Mouse (Mus musculus): ENCODE data around the gene Nup188. TPM values are rescaled to one million over a fixed set of nuclear protein-coding genes. Genes with fewer than 3 reads are reported as not detected.

Nup188 gene
- polyA plus RNA-seq, 1 experiment from 2014 or later = 23.6 TPM

GRCm38 (mm10) chr2:30335324-30335723, 49.1 kb downstream of the Nup188 start:
- no peaks in the 10 kb centered on the region for H3K9me3 ChIP-seq (ENCODE audit: control insufficient read depth, low read length)
- 96% methylated on average over 2 of the region's 2 CpGs for WGBS
- no peak overlapping the region for H3K27ac ChIP-seq (ENCODE audit: low read length)
- H3K27me3 ChIP-seq (replicated peaks; ENCODE audit: control insufficient read depth, insufficient read depth, low read length) = no peaks in the 10 kb centered on the region
- no peak overlapping the region for H3K4me3 ChIP-seq (ENCODE audit: low read length)
- ATAC-seq = no peak
- no peak overlapping the region for H3K4me2 ChIP-seq (ENCODE audit: low read depth, low read length)
- H3K36me3 ChIP-seq (ENCODE audit: control insufficient read depth, insufficient read depth, low read length) = peaks cover 44% of the 10 kb centered on the region
- H3K4me1 ChIP-seq (ENCODE audit: control insufficient read depth, insufficient read depth, low read length) = no peaks in the 10 kb centered on the region
- H3K9ac ChIP-seq (ENCODE audit: low read depth, low read length) = no peak overlapping the region

GRCm38 (mm10) chr2:30336174-30336915, 50.1 kb downstream of the Nup188 start:
- 84% methylated on average over 16 of the region's 16 CpGs for WGBS
- Histone ChIP-seq H3K4me3 (ENCODE audit: low read length) (no peak overlapping the region), H3K36me3 (ENCODE audit: control insufficient read depth, insufficient read depth, low read length) (peaks cover 42% of the 10 kb centered on the region), H3K9ac (ENCODE audit: low read depth, low read length) (no peak overlapping the region), H3K9me3 (ENCODE audit: control insufficient read depth, low read length) (no peaks in the 10 kb centered on the region), H3K4me2 (ENCODE audit: low read depth, low read length) (no peak overlapping the region), H3K27ac (ENCODE audit: low read length) (no peak overlapping the region), H3K4me1 (ENCODE audit: control insufficient read depth, insufficient read depth, low read length) (no peaks in the 10 kb centered on the region), H3K27me3 (replicated peaks; ENCODE audit: control insufficient read depth, insufficient read depth, low read length) (no peaks in the 10 kb centered on the region)
- no peak for ATAC-seq

- Histone ChIP-seq H3K4me2 (ENCODE audit: low read depth, low read length) (no peak overlapping the region), H3K4me3 (ENCODE audit: low read length) (no peak overlapping the region), H3K27ac (ENCODE audit: low read length) (no peak overlapping the region), H3K27me3 (replicated peaks; ENCODE audit: control insufficient read depth, insufficient read depth, low read length) (no peaks in the 10 kb centered on the region), H3K4me1 (ENCODE audit: control insufficient read depth, insufficient read depth, low read length) (no peaks in the 10 kb centered on the region), H3K36me3 (ENCODE audit: control insufficient read depth, insufficient read depth, low read length) (peaks cover 48% of the 10 kb centered on the region), H3K9me3 (ENCODE audit: control insufficient read depth, low read length) (no peaks in the 10 kb centered on the region), H3K9ac (ENCODE audit: low read depth, low read length) (no peak overlapping the region)
- no peak for ATAC-seq
- WGBS = 84% methylated on average over 12 of the region's 12 CpGs
Observed at GRCm38 (mm10) chr2:30337179-30337578, 51.0 kb downstream of the Nup188 start.

DNA sequence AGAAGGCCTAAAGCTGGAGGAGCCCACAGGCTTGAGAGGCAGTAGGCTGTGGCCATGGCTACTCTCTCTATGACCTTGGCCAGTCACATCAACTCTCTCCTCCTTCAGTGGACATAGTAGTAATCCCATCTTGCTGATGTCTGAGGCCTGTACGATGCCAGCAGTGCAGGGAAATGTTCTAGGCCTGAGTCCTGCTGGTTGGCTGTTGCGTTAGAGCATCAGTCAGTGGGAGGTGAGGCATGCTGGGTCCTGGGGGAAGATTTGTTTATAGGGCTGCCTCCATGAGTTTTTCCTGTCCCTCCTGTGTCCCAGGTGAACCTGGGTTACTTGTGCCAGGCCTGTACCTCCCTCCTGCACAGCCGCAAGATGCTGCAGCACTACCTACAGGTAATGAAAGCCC, 55.9 kb downstream of the Nup188 start:
- Histone ChIP-seq H3K4me2 (ENCODE audit: low read depth, low read length) (no peak overlapping the region), H3K9ac (ENCODE audit: low read depth, low read length) (no peak overlapping the region), H3K4me1 (ENCODE audit: control insufficient read depth, insufficient read depth, low read length) (no peaks in the 10 kb centered on the region), H3K27me3 (replicated peaks; ENCODE audit: control insufficient read depth, insufficient read depth, low read length) (no peaks in the 10 kb centered on the region), H3K4me3 (ENCODE audit: low read length) (no peak overlapping the region), H3K9me3 (ENCODE audit: control insufficient read depth, low read length) (no peaks in the 10 kb centered on the region), H3K36me3 (ENCODE audit: control insufficient read depth, insufficient read depth, low read length) (peaks cover 48% of the 10 kb centered on the region), H3K27ac (ENCODE audit: low read length) (no peak overlapping the region)
- ATAC-seq = no peak
- WGBS = 88% methylated on average over 3 of the region's 3 CpGs

DNA sequence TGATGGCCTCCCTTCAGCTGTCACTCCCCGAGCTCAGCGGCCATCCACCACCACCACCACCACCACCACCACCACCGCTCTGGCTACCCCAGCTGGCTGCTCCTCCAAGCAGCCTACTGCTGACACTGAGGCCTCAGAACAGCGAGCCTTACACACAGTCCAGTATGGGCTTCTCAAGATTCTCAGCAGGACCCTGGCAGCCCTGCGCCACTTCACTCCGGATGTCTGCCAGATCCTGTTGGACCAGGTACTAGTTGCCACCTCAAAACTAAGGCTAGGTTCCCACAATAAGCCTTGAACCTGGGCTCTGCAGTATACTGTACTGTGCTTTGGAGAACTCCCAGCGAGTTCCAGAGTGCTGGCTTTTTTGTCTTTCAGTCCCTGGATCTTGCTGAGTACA, 56.3 kb downstream of the Nup188 start:
- no peak for ATAC-seq
- Histone ChIP-seq H3K4me3 (ENCODE audit: low read length) (no peak overlapping the region), H3K9me3 (ENCODE audit: control insufficient read depth, low read length) (no peaks in the 10 kb centered on the region), H3K27me3 (replicated peaks; ENCODE audit: control insufficient read depth, insufficient read depth, low read length) (no peaks in the 10 kb centered on the region), H3K9ac (ENCODE audit: low read depth, low read length) (no peak overlapping the region), H3K36me3 (ENCODE audit: control insufficient read depth, insufficient read depth, low read length) (peaks cover 44% of the 10 kb centered on the region), H3K4me1 (ENCODE audit: control insufficient read depth, insufficient read depth, low read length) (no peaks in the 10 kb centered on the region), H3K27ac (ENCODE audit: low read length) (no peak overlapping the region), H3K4me2 (ENCODE audit: low read depth, low read length) (no peak overlapping the region)
- 92% methylated on average over 7 of the region's 7 CpGs for WGBS

DNA sequence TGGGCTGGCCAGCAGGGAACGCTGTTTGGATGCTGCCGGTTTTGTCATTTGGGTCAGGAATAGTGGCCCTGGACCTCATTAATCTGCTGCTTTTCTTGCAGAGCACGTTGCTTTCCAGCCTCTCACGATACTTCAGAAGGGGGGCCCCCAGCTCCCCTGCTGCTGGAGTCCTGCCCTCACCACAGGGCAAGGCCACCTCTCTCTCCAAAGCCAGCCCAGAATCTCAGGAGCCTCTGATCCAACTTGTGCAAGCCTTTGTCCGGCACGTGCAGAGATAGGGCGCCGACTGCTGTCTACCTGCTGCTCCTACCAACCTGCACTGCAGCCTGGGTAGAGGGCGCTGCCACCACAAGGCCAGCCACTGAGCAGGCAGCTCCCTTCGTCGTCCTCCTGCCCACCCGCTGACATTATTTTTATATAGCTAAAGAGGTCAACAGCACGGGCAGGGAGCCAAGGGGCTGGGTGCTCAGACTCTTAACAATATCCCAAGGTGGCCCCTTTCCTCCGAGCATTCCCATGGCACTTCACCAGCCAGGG, 57.5 kb downstream of the Nup188 start:
- WGBS = 61% methylated on average over 14 of the region's 14 CpGs
- Histone ChIP-seq H3K9ac (ENCODE audit: low read depth, low read length) (no peak overlapping the region), H3K36me3 (ENCODE audit: control insufficient read depth, insufficient read depth, low read length) (peaks cover 42% of the 10 kb centered on the region), H3K27me3 (replicated peaks; ENCODE audit: control insufficient read depth, insufficient read depth, low read length) (no peaks in the 10 kb centered on the region), H3K4me2 (ENCODE audit: low read depth, low read length) (no peak overlapping the region), H3K4me3 (ENCODE audit: low read length) (no peak overlapping the region), H3K27ac (ENCODE audit: low read length) (no peak overlapping the region), H3K4me1 (ENCODE audit: control insufficient read depth, insufficient read depth, low read length) (no peaks in the 10 kb centered on the region), H3K9me3 (ENCODE audit: control insufficient read depth, low read length) (no peaks in the 10 kb centered on the region)
- ATAC-seq = no peak

DNA sequence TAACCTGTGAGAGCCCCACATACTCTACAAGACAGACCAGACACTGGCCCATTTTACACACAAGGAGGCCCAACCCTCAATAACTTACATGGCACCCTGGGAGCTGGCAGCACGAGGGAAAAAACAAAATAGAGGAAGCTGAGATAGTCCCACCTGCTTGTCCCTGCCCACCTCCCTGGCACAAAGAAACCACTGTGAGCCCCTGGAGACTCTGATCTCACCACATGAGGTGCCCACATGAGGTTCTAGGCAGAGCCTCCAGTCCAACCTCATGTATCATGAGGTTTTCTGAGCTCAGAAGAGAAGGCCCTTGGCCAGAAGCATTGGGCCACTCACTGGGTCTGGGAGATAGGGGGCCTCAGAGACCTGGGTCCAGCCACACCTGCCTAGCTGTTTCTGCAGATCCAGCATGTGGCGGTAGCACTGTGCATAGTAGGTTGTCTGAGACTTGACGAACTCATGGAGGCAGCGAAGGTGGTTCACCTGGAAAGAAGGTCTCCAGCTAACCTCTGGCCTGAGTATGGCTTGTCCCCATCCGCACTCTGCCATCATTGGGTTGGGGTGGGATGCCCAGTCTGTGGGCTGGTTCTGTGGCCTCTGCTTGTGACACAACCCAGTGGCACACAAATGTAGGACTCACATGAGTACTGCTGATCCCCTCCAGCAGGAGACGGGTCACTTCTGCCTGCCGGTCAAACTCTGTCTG, 59.9 kb downstream of the Nup188 start:
- Histone ChIP-seq H3K4me1 (ENCODE audit: control insufficient read depth, insufficient read depth, low read length) (no peaks in the 10 kb centered on the region), H3K27me3 (replicated peaks; ENCODE audit: control insufficient read depth, insufficient read depth, low read length) (no peaks in the 10 kb centered on the region), H3K4me3 (ENCODE audit: low read length) (no peak overlapping the region), H3K4me2 (ENCODE audit: low read depth, low read length) (no peak overlapping the region), H3K36me3 (ENCODE audit: control insufficient read depth, insufficient read depth, low read length) (peaks cover 36% of the 10 kb centered on the region), H3K27ac (ENCODE audit: low read length) (no peak overlapping the region), H3K9ac (ENCODE audit: low read depth, low read length) (no peak overlapping the region), H3K9me3 (ENCODE audit: control insufficient read depth, low read length) (no peaks in the 10 kb centered on the region)
- no peak for ATAC-seq
- WGBS = 91% methylated on average over 7 of the region's 7 CpGs

DNA sequence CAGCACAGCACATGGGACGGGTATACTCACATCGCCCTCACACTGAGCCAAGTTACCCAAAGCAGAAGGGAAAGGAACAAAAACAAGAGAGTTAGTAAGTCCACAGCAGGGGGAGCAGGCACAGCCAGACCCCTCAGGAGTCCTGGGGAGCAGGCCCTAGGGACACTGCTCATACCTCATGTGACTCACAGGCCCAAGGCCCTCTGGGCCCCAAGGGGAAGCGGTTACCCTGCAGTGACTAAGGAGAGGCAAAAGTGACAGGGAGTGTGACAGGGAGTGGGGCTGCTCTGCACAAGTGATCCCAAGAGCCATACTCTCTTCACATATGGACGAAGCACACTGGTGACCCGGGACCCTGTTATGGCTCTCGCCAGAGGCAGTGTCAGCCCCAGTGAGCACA, 63.0 kb downstream of the Nup188 start:
- Histone ChIP-seq H3K9ac (ENCODE audit: low read depth, low read length) (no peak overlapping the region), H3K36me3 (ENCODE audit: control insufficient read depth, insufficient read depth, low read length) (peaks cover 26% of the 10 kb centered on the region; the same call in 1 of the 2 replicates), H3K9me3 (ENCODE audit: control insufficient read depth, low read length) (no peaks in the 10 kb centered on the region), H3K4me3 (ENCODE audit: low read length) (no peak overlapping the region), H3K27ac (ENCODE audit: low read length) (no peak overlapping the region), H3K4me2 (ENCODE audit: low read depth, low read length) (no peak overlapping the region), H3K27me3 (replicated peaks; ENCODE audit: control insufficient read depth, insufficient read depth, low read length) (no peaks in the 10 kb centered on the region), H3K4me1 (ENCODE audit: control insufficient read depth, insufficient read depth, low read length) (no peaks in the 10 kb centered on the region)
- WGBS = 93% methylated on average over 6 of the region's 6 CpGs
- ATAC-seq = no peak

GRCm38 (mm10) chr2:30351149-30351548, 65.0 kb downstream of the Nup188 start:
- no peak for ATAC-seq
- H3K36me3 ChIP-seq (ENCODE audit: control insufficient read depth, insufficient read depth, low read length) = peaks cover 11% of the 10 kb centered on the region; the same call in 1 of the 2 replicates

More at GRCm38 (mm10) chr2:30351149-30351548, 65.0 kb downstream of the Nup188 start:
- 76% methylated on average over 2 of the region's 2 CpGs for WGBS
- no peak overlapping the region for H3K27ac ChIP-seq (ENCODE audit: low read length)
- H3K9me3 ChIP-seq (ENCODE audit: control insufficient read depth, low read length) = no peaks in the 10 kb centered on the region
- H3K27me3 ChIP-seq (replicated peaks; ENCODE audit: control insufficient read depth, insufficient read depth, low read length) = no peaks in the 10 kb centered on the region
- no peak overlapping the region for H3K4me3 ChIP-seq (ENCODE audit: low read length)
- no peak overlapping the region for H3K9ac ChIP-seq (ENCODE audit: low read depth, low read length)
- no peak overlapping the region for H3K4me2 ChIP-seq (ENCODE audit: low read depth, low read length)
- H3K4me1 ChIP-seq (ENCODE audit: control insufficient read depth, insufficient read depth, low read length) = peaks cover 5% of the 10 kb centered on the region; the same call in 1 of the 2 replicates

All from intestine, embryonic 16.5 days (tissue).